Mouse (Mus musculus) ovary, postnatal 36 days (tissue): ENCODE results near the gene Vmn1r62.
"Not testable (repeated sequence)": the region's sequence is repeated elsewhere in the genome, so short reads cannot be mapped to it uniquely, and the experiment has no call there.

Source experiments
- DNase-seq: peaks from one replicate; pipeline ENCODE4 v3.0.0; 2022; ENCODE audit warnings: low spot score, mixed read lengths

Gene Vmn1r62

GRCm38 (mm10) chr7:5673331-5673730, at the start of gene Vmn1r62:
Gene Vmn1r62, plus strand, starts transcription at chr7:5673631.
- DNase-seq, result not testable (repeated sequence)
